In the genomic region with DNA sequence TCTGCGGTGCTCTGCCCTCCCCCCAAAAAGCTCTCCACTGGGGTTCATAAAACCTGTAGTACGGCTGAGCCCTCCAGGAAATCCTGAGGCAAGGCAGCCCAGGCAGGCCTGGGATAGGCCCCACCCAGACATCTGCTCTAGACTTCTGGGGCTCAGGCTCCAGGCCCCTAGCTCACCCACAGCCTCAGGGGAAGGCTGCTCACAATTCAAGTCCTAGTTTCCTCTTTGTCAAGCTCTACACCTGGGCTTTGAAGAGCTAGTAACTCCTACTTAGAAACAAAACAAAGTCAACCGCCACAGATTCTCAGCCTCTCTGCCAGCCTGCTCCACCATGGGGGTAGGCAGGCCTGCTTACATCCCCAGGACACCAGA, we compare ENCODE assay signal across 8 mouse cellular contexts. TPM values are rescaled to one million over a fixed set of nuclear protein-coding genes. Genes with fewer than 3 reads are reported as not detected.
DNase-seq lines count a peak whose midpoint lies in the region; ATAC-seq and TF ChIP-seq lines count a peak whose summit lies in the region.

No protein-coding gene starts in this region.

- H3K36me3 ChIP-seq in heart, embryonic 16.5 days (ENCODE audit: control insufficient read depth, insufficient read depth), result peaks cover 24% of the 10 kb centered on the region
- H3K36me3 ChIP-seq in limb, embryonic 14.5 days (ENCODE audit: control insufficient read depth, insufficient read depth, low read length), result peaks cover 33% of the 10 kb centered on the region
- peaks cover 33% of the 10 kb centered on the region for H3K36me3 ChIP-seq in neural tube, embryonic 13.5 days

- H3K27ac ChIP-seq in heart, embryonic 16.5 days (ENCODE audit: low read length), result peak overlapping the region; percentile 67
- peak overlapping the region; percentile 68 for H3K27ac ChIP-seq in limb, embryonic 14.5 days (replicated peaks; ENCODE audit: low read depth, low read length)
- H3K27ac ChIP-seq in neural tube, embryonic 13.5 days (replicated peaks), result peak overlapping the region; percentile 90

- H3K27me3 ChIP-seq in heart, embryonic 16.5 days (ENCODE audit: control insufficient read depth, insufficient read depth, low read length), result no peaks in the 10 kb centered on the region
- H3K27me3 ChIP-seq in limb, embryonic 14.5 days (ENCODE audit: control insufficient read depth, insufficient read depth, low read length), result no peaks in the 10 kb centered on the region
- no peaks in the 10 kb centered on the region for H3K27me3 ChIP-seq in neural tube, embryonic 13.5 days

- 42% methylated on average over 3 of the region's 3 CpGs for WGBS in heart, embryonic 16.5 days
- WGBS in limb, embryonic 14.5 days, result 2% methylated on average over 3 of the region's 3 CpGs
- 14% methylated on average over 3 of the region's 3 CpGs for WGBS in neural tube, embryonic 13.5 days

- peaks cover 25% of the 10 kb centered on the region for H3K4me1 ChIP-seq in heart, embryonic 16.5 days (ENCODE audit: control insufficient read depth, insufficient read depth, low read length)
- peaks cover 49% of the 10 kb centered on the region for H3K4me1 ChIP-seq in limb, embryonic 14.5 days (ENCODE audit: control insufficient read depth, insufficient read depth, low read length)
- H3K4me1 ChIP-seq in neural tube, embryonic 13.5 days (replicated peaks), result peaks cover 59% of the 10 kb centered on the region

- no peak for ATAC-seq in heart, embryonic 16.5 days (replicated peaks; ENCODE audit: extremely low read depth, insufficient read depth, low FRiP score)
- no peak for ATAC-seq in limb, embryonic 14.5 days (ENCODE audit: low FRiP score, low read depth)
- ATAC-seq in neural tube, embryonic 13.5 days (ENCODE audit: low read depth), result no peak
- ATAC-seq in frontal cortex, adult (ENCODE audit: low TSS enrichment), result no peak

- peak overlapping the region; percentile 31 for H3K9ac ChIP-seq in heart, embryonic 16.5 days (ENCODE audit: low read length)
- H3K9ac ChIP-seq in limb, embryonic 14.5 days (ENCODE audit: low read depth, low read length, severe bottlenecking), result peak overlapping the region; percentile 34; the same call in 1 of the 2 replicates
- H3K9ac ChIP-seq in neural tube, embryonic 13.5 days, result peak overlapping the region; percentile 65; the same call in 1 of the 2 replicates

- no peaks in the 10 kb centered on the region for H3K9me3 ChIP-seq in heart, embryonic 16.5 days (replicated peaks; ENCODE audit: control insufficient read depth, low read length)
- no peaks in the 10 kb centered on the region for H3K9me3 ChIP-seq in limb, embryonic 14.5 days (ENCODE audit: control insufficient read depth, low read length)
- H3K9me3 ChIP-seq in neural tube, embryonic 13.5 days, result no peaks in the 10 kb centered on the region

- 0 out of 2 replicates have a peak overlapping the region, but pooled peaks have one; percentile 6 for H3K4me3 ChIP-seq in heart, embryonic 16.5 days (ENCODE audit: low read length)
- peak overlapping the region; percentile 25 for H3K4me3 ChIP-seq in limb, embryonic 14.5 days (replicated peaks; ENCODE audit: low read length)
- peak overlapping the region; percentile 16; the same call in 1 of the 2 replicates for H3K4me3 ChIP-seq in neural tube, embryonic 13.5 days

- peak; percentile 26 for DNase-seq in kidney, adult 18-20 months
- DNase-seq in kidney, adult 11 months, result no peak
- peak; percentile 59 for DNase-seq in cerebellum, adult 8-10 months
- peak; percentile 42 for DNase-seq in limb, embryonic 14.5 days (ENCODE audit: low spot score)
- DNase-seq in frontal cortex, adult 2 months (ENCODE audit: extremely low spot score in 1 of 2, low spot score in 1 of 2), result no peak

- no peak for TF ChIP-seq POLR2A in limb, embryonic 14.5 days (IDR thresholded peaks at IDR 0.05; ENCODE audit: borderline replicate concordance, extremely low read depth, insufficient read depth, insufficient read length)

- H3K4me2 ChIP-seq in heart, embryonic 16.5 days (ENCODE audit: low read depth, low read length), result peak overlapping the region; percentile 39
- peak overlapping the region; percentile 42 for H3K4me2 ChIP-seq in limb, embryonic 14.5 days (replicated peaks; ENCODE audit: low read depth, low read length, severe bottlenecking)
- peak overlapping the region; percentile 45 for H3K4me2 ChIP-seq in neural tube, embryonic 13.5 days

RNA-seq across cellular contexts. Expression of a gene that starts 3.7 kb away (rescaled TPM):
- 27.0 and 27.1 TPM in 2 replicates for polyA plus RNA-seq in heart, embryonic 16.5 days (2015; fragmentation: Nextera tagmentation; extraction: Ambion mirVana)
- 184 and 203 TPM in 2 replicates for polyA plus RNA-seq in limb, embryonic 14.5 days (2012; rRNA removed)
- 114 and 130 TPM in 2 replicates for polyA plus RNA-seq in limb, embryonic 14.5 days (2014; fragmentation: Nextera tagmentation; extraction: Ambion mirVana)
- 21.8 and 24.3 TPM in 2 replicates for polyA plus RNA-seq in neural tube, embryonic 13.5 days (2015; fragmentation: Nextera tagmentation; extraction: Ambion mirVana)
- polyA plus RNA-seq in frontal cortex, adult 2 months (2012; rRNA removed), result 32.1 and 33.5 TPM in 2 replicates

RNA-seq across cellular contexts. Expression of a gene that starts 7.4 kb away (rescaled TPM):
- 0.05 and 0.07 TPM in 2 replicates for polyA plus RNA-seq in heart, embryonic 16.5 days (2015; fragmentation: Nextera tagmentation; extraction: Ambion mirVana)
- polyA plus RNA-seq in limb, embryonic 14.5 days (2012; rRNA removed), result 0.78 and 1.0 TPM in 2 replicates
- polyA plus RNA-seq in limb, embryonic 14.5 days (2014; fragmentation: Nextera tagmentation; extraction: Ambion mirVana), result 0.22 and 0.66 TPM in 2 replicates
- 0.06 and 0.12 TPM in 2 replicates for polyA plus RNA-seq in neural tube, embryonic 13.5 days (2015; fragmentation: Nextera tagmentation; extraction: Ambion mirVana)
- 0.23 and 0.28 TPM in 2 replicates for polyA plus RNA-seq in frontal cortex, adult 2 months (2012; rRNA removed)

RNA-seq across cellular contexts. Expression of a gene that starts 13.1 kb away (rescaled TPM):
- 217 and 221 TPM in 2 replicates for polyA plus RNA-seq in heart, embryonic 16.5 days (2015; fragmentation: Nextera tagmentation; extraction: Ambion mirVana)
- polyA plus RNA-seq in limb, embryonic 14.5 days (2012; rRNA removed), result 123 and 186 TPM in 2 replicates
- 244 and 253 TPM in 2 replicates for polyA plus RNA-seq in limb, embryonic 14.5 days (2014; fragmentation: Nextera tagmentation; extraction: Ambion mirVana)
- polyA plus RNA-seq in neural tube, embryonic 13.5 days (2015; fragmentation: Nextera tagmentation; extraction: Ambion mirVana), result 360 and 361 TPM in 2 replicates
- 229 and 247 TPM in 2 replicates for polyA plus RNA-seq in frontal cortex, adult 2 months (2012; rRNA removed)

RNA-seq across cellular contexts. Expression of a gene that starts 13.2 kb away (rescaled TPM):
- 34.0 and 38.7 TPM in 2 replicates for polyA plus RNA-seq in heart, embryonic 16.5 days (2015; fragmentation: Nextera tagmentation; extraction: Ambion mirVana)
- polyA plus RNA-seq in limb, embryonic 14.5 days (2012; rRNA removed), result 36.4 and 43.8 TPM in 2 replicates
- polyA plus RNA-seq in limb, embryonic 14.5 days (2014; fragmentation: Nextera tagmentation; extraction: Ambion mirVana), result 54.6 and 55.8 TPM in 2 replicates
- polyA plus RNA-seq in neural tube, embryonic 13.5 days (2015; fragmentation: Nextera tagmentation; extraction: Ambion mirVana), result 35.3 and 42.4 TPM in 2 replicates
- 23.7 and 28.1 TPM in 2 replicates for polyA plus RNA-seq in frontal cortex, adult 2 months (2012; rRNA removed)

RNA-seq across cellular contexts. Expression of a gene that starts 32.6 kb away (rescaled TPM):
- polyA plus RNA-seq in heart, embryonic 16.5 days (2015; fragmentation: Nextera tagmentation; extraction: Ambion mirVana), result not detected in 2 replicates
- not detected in 2 replicates for polyA plus RNA-seq in limb, embryonic 14.5 days (2012; rRNA removed)
- polyA plus RNA-seq in limb, embryonic 14.5 days (2014; fragmentation: Nextera tagmentation; extraction: Ambion mirVana), result not detected in 2 replicates
- not detected in 2 replicates for polyA plus RNA-seq in neural tube, embryonic 13.5 days (2015; fragmentation: Nextera tagmentation; extraction: Ambion mirVana)
- 2.1 TPM in 1 of 2 replicates, not detected in the other for polyA plus RNA-seq in frontal cortex, adult 2 months (2012; rRNA removed)

Comparison
In these comparisons a context has a peak if more than half of its experiments do, and no peak if none do; other contexts are left out.
1. DNase-seq: peak in kidney, adult 18-20 months (single experiment), cerebellum, adult 8-10 months (single experiment) and limb, embryonic 14.5 days (single experiment); none in kidney, adult 11 months (single experiment) and frontal cortex, adult 2 months (0 of 2).
2. Peak in every context shown above with its lines, with median percentiles within 50 percentile points of each other: H3K27ac ChIP-seq, H3K4me2 ChIP-seq, H3K4me3 ChIP-seq and H3K9ac ChIP-seq.